Mouse (Mus musculus): ENCODE results near the gene Ngdn. TPM values are rescaled to one million over a fixed set of nuclear protein-coding genes. Genes with fewer than 3 reads are reported as not detected.
"Not testable (repeated sequence)": the region's sequence is repeated elsewhere in the genome, so short reads cannot be mapped to it uniquely, and the experiment has no call there.

Ngdn gene
- polyA plus RNA-seq, 1 experiment from 2014 or later = 85.9 TPM

GRCm38 (mm10) chr14:54981934-54982333 lies 33.3 kb upstream of the Ngdn start:
- Histone ChIP-seq H3K9me3 (ENCODE audit: control insufficient read depth, low read length) (no peaks in the 10 kb centered on the region), H3K27ac (ENCODE audit: low read depth, low read length) (no peak overlapping the region), H3K4me2 (no peak overlapping the region), H3K9ac (ENCODE audit: low read length) (no peak overlapping the region), H3K27me3 (ENCODE audit: control insufficient read depth, insufficient read depth, low read length) (no peaks in the 10 kb centered on the region), H3K4me1 (ENCODE audit: control insufficient read depth, insufficient read depth, low read length) (no peaks in the 10 kb centered on the region), H3K36me3 (ENCODE audit: control insufficient read depth, insufficient read depth, low read length) (no peaks in the 10 kb centered on the region), H3K4me3 (ENCODE audit: low read depth, low read length) (no peak overlapping the region)
- ATAC-seq (ENCODE audit: low FRiP score) = no peak
- 93% methylated on average over 7 of the region's 7 CpGs for WGBS
- peak; percentile 68 for DNase-seq (ENCODE audit: low spot score, missing footprints)

GRCm38 (mm10) chr14:54988350-54988874 lies 26.8 kb upstream of the Ngdn start:
- not testable (repeated sequence) for H3K4me3 ChIP-seq (ENCODE audit: low read depth, low read length); H3K36me3 ChIP-seq (ENCODE audit: control insufficient read depth, insufficient read depth, low read length); H3K27ac ChIP-seq (ENCODE audit: low read depth, low read length); H3K9ac ChIP-seq (ENCODE audit: low read length); DNase-seq (ENCODE audit: low spot score, missing footprints); H3K4me1 ChIP-seq (ENCODE audit: control insufficient read depth, insufficient read depth, low read length); ATAC-seq (ENCODE audit: low FRiP score); H3K9me3 ChIP-seq (ENCODE audit: control insufficient read depth, low read length); H3K27me3 ChIP-seq (ENCODE audit: control insufficient read depth, insufficient read depth, low read length); H3K4me2 ChIP-seq
- 92% methylated on average over 9 of the region's 9 CpGs for WGBS

GRCm38 (mm10) chr14:54988882-54989281 lies 26.4 kb upstream of the Ngdn start:
- Histone ChIP-seq H3K27me3 (ENCODE audit: control insufficient read depth, insufficient read depth, low read length) (no peaks in the 10 kb centered on the region), H3K9me3 (ENCODE audit: control insufficient read depth, low read length) (no peaks in the 10 kb centered on the region), H3K4me3 (ENCODE audit: low read depth, low read length) (no peak overlapping the region), H3K27ac (ENCODE audit: low read depth, low read length) (no peak overlapping the region), H3K4me1 (ENCODE audit: control insufficient read depth, insufficient read depth, low read length) (no peaks in the 10 kb centered on the region), H3K36me3 (ENCODE audit: control insufficient read depth, insufficient read depth, low read length) (no peaks in the 10 kb centered on the region), H3K9ac (ENCODE audit: low read length) (no peak overlapping the region), H3K4me2 (no peak overlapping the region)
- WGBS = 92% methylated on average over 13 of the region's 13 CpGs
- DNase-seq (ENCODE audit: low spot score, missing footprints) (peak; percentile 6), ATAC-seq (ENCODE audit: low FRiP score) (no peak)

- ATAC-seq (ENCODE audit: low FRiP score) (no peak), DNase-seq (ENCODE audit: low spot score, missing footprints) (no peak)
- whole genome bisulfite sequencing = 87% methylated on average over 8 of the region's 8 CpGs
- peaks cover 10% of the 10 kb centered on the region for H3K4me1 ChIP-seq (ENCODE audit: control insufficient read depth, insufficient read depth, low read length)
- H3K9ac ChIP-seq (ENCODE audit: low read length) = no peak overlapping the region
- H3K27me3 ChIP-seq (ENCODE audit: control insufficient read depth, insufficient read depth, low read length) = no peaks in the 10 kb centered on the region
- no peak overlapping the region for H3K4me3 ChIP-seq (ENCODE audit: low read depth, low read length)
- no peak overlapping the region for H3K4me2 ChIP-seq
- no peak overlapping the region for H3K27ac ChIP-seq (ENCODE audit: low read depth, low read length)
- no peaks in the 10 kb centered on the region for H3K36me3 ChIP-seq (ENCODE audit: control insufficient read depth, insufficient read depth, low read length)
- H3K9me3 ChIP-seq (ENCODE audit: control insufficient read depth, low read length) = no peaks in the 10 kb centered on the region
Observed at GRCm38 (mm10) chr14:54989886-54990441, 25.3 kb upstream of the Ngdn start.

GRCm38 (mm10) chr14:54992196-54992595 lies 23.1 kb upstream of the Ngdn start:
- Histone ChIP-seq H3K9me3 (ENCODE audit: control insufficient read depth, low read length) (no peaks in the 10 kb centered on the region), H3K27me3 (ENCODE audit: control insufficient read depth, insufficient read depth, low read length) (no peaks in the 10 kb centered on the region), H3K9ac (ENCODE audit: low read length) (no peak overlapping the region), H3K36me3 (ENCODE audit: control insufficient read depth, insufficient read depth, low read length) (no peaks in the 10 kb centered on the region), H3K4me1 (ENCODE audit: control insufficient read depth, insufficient read depth, low read length) (peaks cover 32% of the 10 kb centered on the region), H3K27ac (ENCODE audit: low read depth, low read length) (no peak overlapping the region), H3K4me3 (ENCODE audit: low read depth, low read length) (no peak overlapping the region), H3K4me2 (no peak overlapping the region)
- ATAC-seq (ENCODE audit: low FRiP score) (no peak), DNase-seq (ENCODE audit: low spot score, missing footprints) (no peak)
- WGBS = 93% methylated on average over 10 of the region's 10 CpGs

GRCm38 (mm10) chr14:54993636-54994035 lies 21.6 kb upstream of the Ngdn start:
- no peak overlapping the region for H3K27ac ChIP-seq (ENCODE audit: low read depth, low read length)
- no peaks in the 10 kb centered on the region for H3K36me3 ChIP-seq (ENCODE audit: control insufficient read depth, insufficient read depth, low read length)
- peaks cover 32% of the 10 kb centered on the region for H3K4me1 ChIP-seq (ENCODE audit: control insufficient read depth, insufficient read depth, low read length)
- no peaks in the 10 kb centered on the region for H3K9me3 ChIP-seq (ENCODE audit: control insufficient read depth, low read length)
- DNase-seq (ENCODE audit: low spot score, missing footprints) (peak; percentile 79), ATAC-seq (ENCODE audit: low FRiP score) (no peak)
- no peak overlapping the region for H3K4me2 ChIP-seq
- 69% methylated on average over 10 of the region's 10 CpGs for WGBS
- 0 out of 2 replicates have a peak overlapping the region, but pooled peaks have one; percentile 22 for H3K9ac ChIP-seq (ENCODE audit: low read length)
- no peak overlapping the region for H3K4me3 ChIP-seq (ENCODE audit: low read depth, low read length)
- no peaks in the 10 kb centered on the region for H3K27me3 ChIP-seq (ENCODE audit: control insufficient read depth, insufficient read depth, low read length)

GRCm38 (mm10) chr14:54994136-54994868 lies 21.0 kb upstream of the Ngdn start, which contains the start of gene Myh7:
Myh7 (minus strand) TSS chr14:54994626.
- H3K36me3 ChIP-seq (ENCODE audit: control insufficient read depth, insufficient read depth, low read length) = no peaks in the 10 kb centered on the region
- peak within 1 kb of the TSS; percentile 19; the same call in 1 of the 2 replicates for H3K4me2 ChIP-seq
- DNase-seq (ENCODE audit: low spot score, missing footprints) (peak; percentile 81), ATAC-seq (ENCODE audit: low FRiP score) (peak; percentile 31)
- H3K9ac ChIP-seq (ENCODE audit: low read length) = peak within 1 kb of the TSS; percentile 59
- H3K27me3 ChIP-seq (ENCODE audit: control insufficient read depth, insufficient read depth, low read length) = no peaks in the 10 kb centered on the region
- 48% methylated on average over 11 of the region's 11 CpGs for WGBS
- H3K9me3 ChIP-seq (ENCODE audit: control insufficient read depth, low read length) = no peaks in the 10 kb centered on the region
- peak within 1 kb of the TSS; percentile 89 for H3K27ac ChIP-seq (ENCODE audit: low read depth, low read length)
- peaks cover 32% of the 10 kb centered on the region for H3K4me1 ChIP-seq (ENCODE audit: control insufficient read depth, insufficient read depth, low read length)
- H3K4me3 ChIP-seq (ENCODE audit: low read depth, low read length) = no peak within 1 kb of the TSS

- Histone ChIP-seq H3K4me1 (ENCODE audit: control insufficient read depth, insufficient read depth, low read length) (peaks cover 32% of the 10 kb centered on the region), H3K27ac (ENCODE audit: low read depth, low read length) (peak overlapping the region; percentile 89), H3K9me3 (ENCODE audit: control insufficient read depth, low read length) (no peaks in the 10 kb centered on the region), H3K4me3 (ENCODE audit: low read depth, low read length) (no peak overlapping the region), H3K9ac (ENCODE audit: low read length) (peak overlapping the region; percentile 59), H3K27me3 (ENCODE audit: control insufficient read depth, insufficient read depth, low read length) (no peaks in the 10 kb centered on the region), H3K4me2 (no peak overlapping the region), H3K36me3 (ENCODE audit: control insufficient read depth, insufficient read depth, low read length) (no peaks in the 10 kb centered on the region)
- ATAC-seq (ENCODE audit: low FRiP score) = peak; percentile 47
- DNase-seq (ENCODE audit: low spot score, missing footprints) = peak; percentile 89
Observed at GRCm38 (mm10) chr14:54994869-54995186, 20.4 kb upstream of the Ngdn start.

GRCm38 (mm10) chr14:54995457-54996138 lies 19.7 kb upstream of the Ngdn start:
- peak; percentile 96 for DNase-seq (ENCODE audit: low spot score, missing footprints)
- Histone ChIP-seq H3K9me3 (ENCODE audit: control insufficient read depth, low read length) (no peaks in the 10 kb centered on the region), H3K4me2 (peak overlapping the region; percentile 19; the same call in 1 of the 2 replicates), H3K9ac (ENCODE audit: low read length) (peak overlapping the region; percentile 59), H3K27me3 (ENCODE audit: control insufficient read depth, insufficient read depth, low read length) (no peaks in the 10 kb centered on the region), H3K4me1 (ENCODE audit: control insufficient read depth, insufficient read depth, low read length) (peaks cover 32% of the 10 kb centered on the region), H3K36me3 (ENCODE audit: control insufficient read depth, insufficient read depth, low read length) (no peaks in the 10 kb centered on the region), H3K4me3 (ENCODE audit: low read depth, low read length) (no peak overlapping the region), H3K27ac (ENCODE audit: low read depth, low read length) (peak overlapping the region; percentile 89)
- WGBS = 17% methylated on average over 14 of the region's 14 CpGs
- ATAC-seq (ENCODE audit: low FRiP score) = peak; percentile 78

Data from midbrain, embryonic 11.5 days (tissue).